Mouse (Mus musculus): ENCODE data around the gene Micu1. TPM values are rescaled to one million over a fixed set of nuclear protein-coding genes. Genes with fewer than 3 reads are reported as not detected.

Gene Micu1
- polyA plus RNA-seq, 1 experiment from 2014 or later: 40.1 TPM

DNA sequence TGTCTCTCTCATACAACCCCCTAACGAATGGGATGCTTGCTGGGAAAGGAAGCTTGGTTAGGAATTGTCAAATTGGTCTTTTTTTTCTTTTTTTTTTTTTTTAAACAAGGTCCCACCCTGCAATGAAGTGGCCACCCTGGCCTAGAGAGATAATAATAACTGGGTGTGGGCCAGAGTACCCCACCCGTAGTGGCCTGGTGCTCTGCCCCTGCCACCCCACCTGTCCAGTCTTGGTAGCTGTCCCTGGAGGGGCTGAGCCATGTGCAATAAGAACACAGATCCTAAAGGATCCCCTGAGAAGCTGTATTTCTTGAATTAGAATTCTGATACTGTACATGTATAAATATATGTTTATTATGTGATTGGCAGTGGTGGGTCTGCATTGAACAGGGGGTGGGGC lies 196.7 kb downstream of the Micu1 start:
- Histone ChIP-seq H3K4me2 (ENCODE audit: low read depth, low read length) (peak overlapping the region; percentile 78), H3K9me3 (replicated peaks; ENCODE audit: control insufficient read depth, low read length) (no peaks in the 10 kb centered on the region), H3K36me3 (ENCODE audit: control insufficient read depth, insufficient read depth) (peaks cover 43% of the 10 kb centered on the region), H3K4me3 (ENCODE audit: low read depth, low read length) (peak overlapping the region; percentile 52), H3K27ac (ENCODE audit: low read length) (peak overlapping the region; percentile 97), H3K4me1 (ENCODE audit: control insufficient read depth, low read depth, low read length) (peaks cover 50% of the 10 kb centered on the region), H3K9ac (ENCODE audit: low read depth, low read length) (peak overlapping the region; percentile 74), H3K27me3 (ENCODE audit: control insufficient read depth, insufficient read depth, low read depth, low read length) (no peaks in the 10 kb centered on the region)
- peak; percentile 64 for ATAC-seq (ENCODE audit: low read depth)
- WGBS (ENCODE audit: insufficient replicate concordance): 31% methylated on average over 2 of the region's 2 CpGs

- peak; percentile 93 for ATAC-seq (ENCODE audit: low read depth)
- Histone ChIP-seq H3K27ac (ENCODE audit: low read length) (peak overlapping the region; percentile 97), H3K9ac (ENCODE audit: low read depth, low read length) (peak overlapping the region; percentile 74), H3K4me1 (ENCODE audit: control insufficient read depth, low read depth, low read length) (peaks cover 47% of the 10 kb centered on the region), H3K4me2 (ENCODE audit: low read depth, low read length) (peak overlapping the region; percentile 78), H3K4me3 (ENCODE audit: low read depth, low read length) (peak overlapping the region; percentile 52), H3K27me3 (ENCODE audit: control insufficient read depth, insufficient read depth, low read depth, low read length) (no peaks in the 10 kb centered on the region), H3K9me3 (replicated peaks; ENCODE audit: control insufficient read depth, low read length) (no peaks in the 10 kb centered on the region), H3K36me3 (ENCODE audit: control insufficient read depth, insufficient read depth) (peaks cover 37% of the 10 kb centered on the region)
- WGBS (ENCODE audit: insufficient replicate concordance): 7% methylated on average over 21 of the region's 21 CpGs
Measured at GRCm38 (mm10) chr10:59899341-59900173, 197.3 kb downstream of the Micu1 start.

- Histone ChIP-seq H3K4me1 (ENCODE audit: control insufficient read depth, low read depth, low read length) (peaks cover 43% of the 10 kb centered on the region), H3K9ac (ENCODE audit: low read depth, low read length) (peak overlapping the region; percentile 51), H3K27me3 (ENCODE audit: control insufficient read depth, insufficient read depth, low read depth, low read length) (no peaks in the 10 kb centered on the region), H3K4me2 (ENCODE audit: low read depth, low read length) (peak overlapping the region; percentile 78), H3K36me3 (ENCODE audit: control insufficient read depth, insufficient read depth) (peaks cover 32% of the 10 kb centered on the region), H3K9me3 (replicated peaks; ENCODE audit: control insufficient read depth, low read length) (no peaks in the 10 kb centered on the region), H3K27ac (ENCODE audit: low read length) (peak overlapping the region; percentile 97), H3K4me3 (ENCODE audit: low read depth, low read length) (no peak overlapping the region)
- ATAC-seq (ENCODE audit: low read depth): no peak
- 62% methylated on average over 4 of the region's 4 CpGs for whole genome bisulfite sequencing (ENCODE audit: insufficient replicate concordance)
Measured at GRCm38 (mm10) chr10:59900174-59900435, 197.8 kb downstream of the Micu1 start.

GRCm38 (mm10) chr10:59900939-59901338 lies 198.7 kb downstream of the Micu1 start:
- no peak overlapping the region for H3K9ac ChIP-seq (ENCODE audit: low read depth, low read length)
- WGBS (ENCODE audit: insufficient replicate concordance): 50% methylated on average over 4 of the region's 4 CpGs

GRCm38 (mm10) chr10:59901463-59901862 lies 199.2 kb downstream of the Micu1 start:
- no peak overlapping the region for H3K9ac ChIP-seq (ENCODE audit: low read depth, low read length)
- H3K27ac ChIP-seq (ENCODE audit: low read length): no peak overlapping the region
- 82% methylated on average over 1 of the region's 1 CpGs for WGBS (ENCODE audit: insufficient replicate concordance)
- H3K4me1 ChIP-seq (ENCODE audit: control insufficient read depth, low read depth, low read length): peaks cover 41% of the 10 kb centered on the region
- no peak overlapping the region for H3K4me2 ChIP-seq (ENCODE audit: low read depth, low read length)
- no peaks in the 10 kb centered on the region for H3K9me3 ChIP-seq (replicated peaks; ENCODE audit: control insufficient read depth, low read length)
- no peak for ATAC-seq (ENCODE audit: low read depth)
- no peaks in the 10 kb centered on the region for H3K27me3 ChIP-seq (ENCODE audit: control insufficient read depth, insufficient read depth, low read depth, low read length)
- no peak overlapping the region for H3K4me3 ChIP-seq (ENCODE audit: low read depth, low read length)
- peaks cover 19% of the 10 kb centered on the region for H3K36me3 ChIP-seq (ENCODE audit: control insufficient read depth, insufficient read depth)

More at GRCm38 (mm10) chr10:59900939-59901338, 198.7 kb downstream of the Micu1 start:
- peaks cover 24% of the 10 kb centered on the region for H3K36me3 ChIP-seq (ENCODE audit: control insufficient read depth, insufficient read depth)
- H3K27ac ChIP-seq (ENCODE audit: low read length): peak overlapping the region; percentile 19; the same call in 1 of the 2 replicates
- no peaks in the 10 kb centered on the region for H3K9me3 ChIP-seq (replicated peaks; ENCODE audit: control insufficient read depth, low read length)
- no peak overlapping the region for H3K4me2 ChIP-seq (ENCODE audit: low read depth, low read length)
- peaks cover 41% of the 10 kb centered on the region for H3K4me1 ChIP-seq (ENCODE audit: control insufficient read depth, low read depth, low read length)
- ATAC-seq (ENCODE audit: low read depth): no peak
- H3K4me3 ChIP-seq (ENCODE audit: low read depth, low read length): no peak overlapping the region
- H3K27me3 ChIP-seq (ENCODE audit: control insufficient read depth, insufficient read depth, low read depth, low read length): no peaks in the 10 kb centered on the region

DNA sequence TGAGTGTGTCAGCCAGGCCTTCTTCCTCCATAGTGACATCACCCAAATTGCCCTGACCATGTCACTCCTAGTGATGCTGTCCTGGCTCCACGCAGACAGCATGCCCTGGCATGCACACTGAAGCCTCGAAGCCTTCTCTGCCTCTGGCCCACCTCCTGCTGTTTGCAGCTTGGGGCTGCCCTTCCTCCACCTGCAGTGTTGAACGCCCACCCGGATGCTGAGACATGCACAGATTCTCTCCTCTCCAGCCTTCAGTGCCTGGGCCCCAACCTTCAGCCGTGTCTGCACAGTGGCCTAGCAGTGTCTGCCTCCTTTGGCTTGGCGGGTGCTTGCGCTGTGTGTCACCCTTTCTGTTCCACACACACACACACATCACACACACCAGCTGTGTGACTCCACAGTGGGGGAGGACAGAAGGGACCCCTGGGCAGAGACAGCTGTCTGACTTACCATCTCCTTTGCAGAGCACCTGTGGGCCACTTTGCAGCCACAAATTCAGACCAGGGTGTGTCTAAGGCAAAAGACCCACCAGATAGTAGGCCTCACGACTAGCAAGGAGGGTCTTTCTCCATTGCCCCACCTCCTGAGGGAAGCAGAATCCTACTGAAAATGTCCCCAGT lies 199.8 kb downstream of the Micu1 start:
- Histone ChIP-seq H3K4me3 (ENCODE audit: low read depth, low read length) (no peak overlapping the region), H3K36me3 (ENCODE audit: control insufficient read depth, insufficient read depth) (peaks cover 13% of the 10 kb centered on the region), H3K27me3 (ENCODE audit: control insufficient read depth, insufficient read depth, low read depth, low read length) (no peaks in the 10 kb centered on the region), H3K27ac (ENCODE audit: low read length) (no peak overlapping the region), H3K9ac (ENCODE audit: low read depth, low read length) (no peak overlapping the region), H3K9me3 (replicated peaks; ENCODE audit: control insufficient read depth, low read length) (no peaks in the 10 kb centered on the region), H3K4me2 (ENCODE audit: low read depth, low read length) (no peak overlapping the region), H3K4me1 (ENCODE audit: control insufficient read depth, low read depth, low read length) (peaks cover 37% of the 10 kb centered on the region)
- ATAC-seq (ENCODE audit: low read depth): no peak
- 69% methylated on average over 8 of the region's 8 CpGs for WGBS (ENCODE audit: insufficient replicate concordance)

GRCm38 (mm10) chr10:59902606-59902990 lies 200.3 kb downstream of the Micu1 start:
- Histone ChIP-seq H3K27me3 (ENCODE audit: control insufficient read depth, insufficient read depth, low read depth, low read length) (no peaks in the 10 kb centered on the region), H3K9me3 (replicated peaks; ENCODE audit: control insufficient read depth, low read length) (no peaks in the 10 kb centered on the region), H3K4me3 (ENCODE audit: low read depth, low read length) (no peak overlapping the region), H3K9ac (ENCODE audit: low read depth, low read length) (no peak overlapping the region), H3K4me2 (ENCODE audit: low read depth, low read length) (no peak overlapping the region), H3K36me3 (ENCODE audit: control insufficient read depth, insufficient read depth) (peaks cover 8% of the 10 kb centered on the region), H3K4me1 (ENCODE audit: control insufficient read depth, low read depth, low read length) (peaks cover 37% of the 10 kb centered on the region), H3K27ac (ENCODE audit: low read length) (no peak overlapping the region)
- WGBS (ENCODE audit: insufficient replicate concordance): 69% methylated on average over 8 of the region's 8 CpGs
- no peak for ATAC-seq (ENCODE audit: low read depth)

- WGBS (ENCODE audit: insufficient replicate concordance): 56% methylated on average over 7 of the region's 7 CpGs
- Histone ChIP-seq H3K36me3 (ENCODE audit: control insufficient read depth, insufficient read depth) (peaks cover 3% of the 10 kb centered on the region), H3K27ac (ENCODE audit: low read length) (no peak overlapping the region), H3K4me2 (ENCODE audit: low read depth, low read length) (no peak overlapping the region), H3K4me3 (ENCODE audit: low read depth, low read length) (no peak overlapping the region), H3K9me3 (replicated peaks; ENCODE audit: control insufficient read depth, low read length) (no peaks in the 10 kb centered on the region), H3K27me3 (ENCODE audit: control insufficient read depth, insufficient read depth, low read depth, low read length) (no peaks in the 10 kb centered on the region), H3K4me1 (ENCODE audit: control insufficient read depth, low read depth, low read length) (peaks cover 37% of the 10 kb centered on the region), H3K9ac (ENCODE audit: low read depth, low read length) (no peak overlapping the region; the same call in 1 of the 2 replicates)
- no peak for ATAC-seq (ENCODE audit: low read depth)
Measured at GRCm38 (mm10) chr10:59903170-59903569, 200.9 kb downstream of the Micu1 start.

- H3K9ac ChIP-seq (ENCODE audit: low read depth, low read length): no peak overlapping the region
- peak; percentile 27 for ATAC-seq (ENCODE audit: low read depth)
Measured at GRCm38 (mm10) chr10:59907080-59907609, 204.9 kb downstream of the Micu1 start.

More at GRCm38 (mm10) chr10:59907080-59907609, 204.9 kb downstream of the Micu1 start:
- Histone ChIP-seq H3K4me1 (ENCODE audit: control insufficient read depth, low read depth, low read length) (peaks cover 28% of the 10 kb centered on the region), H3K27me3 (ENCODE audit: control insufficient read depth, insufficient read depth, low read depth, low read length) (peaks cover 25% of the 10 kb centered on the region), H3K4me2 (ENCODE audit: low read depth, low read length) (no peak overlapping the region), H3K36me3 (ENCODE audit: control insufficient read depth, insufficient read depth) (no peaks in the 10 kb centered on the region), H3K9me3 (replicated peaks; ENCODE audit: control insufficient read depth, low read length) (no peaks in the 10 kb centered on the region), H3K27ac (ENCODE audit: low read length) (peak overlapping the region; percentile 15; the same call in 1 of the 2 replicates), H3K4me3 (ENCODE audit: low read depth, low read length) (no peak overlapping the region)
- WGBS (ENCODE audit: insufficient replicate concordance): 52% methylated on average over 3 of the region's 3 CpGs
